Mouse (Mus musculus): ENCODE measurements at regions not wholly inside any gene's neighbourhood (a gene's known extent, or its start where the extent isn't known, plus 50 kb on each side); places are given as distances from the start of the nearest gene placed in this dataset.

DNA sequence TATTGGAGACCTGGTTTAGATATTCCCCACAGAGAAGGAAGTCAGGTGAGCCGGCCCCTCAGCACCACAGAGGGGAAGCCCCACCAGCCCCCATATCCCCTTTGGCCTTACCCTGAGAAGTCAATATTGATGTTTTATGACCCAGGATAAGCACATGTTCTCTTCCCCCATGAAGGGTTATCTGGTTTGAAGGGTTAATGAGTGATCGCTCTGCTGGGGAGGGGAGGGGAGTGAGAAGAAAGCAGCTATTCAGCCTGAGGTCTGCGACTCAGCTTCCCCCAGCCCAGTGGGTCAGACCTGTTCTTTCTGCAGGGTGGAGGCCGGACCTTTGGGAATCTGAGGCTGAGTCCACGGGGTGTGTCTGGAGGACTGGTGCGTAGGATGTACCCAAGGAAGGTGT, 152.4 kb upstream of the Haao start:
- no peak overlapping the region for H3K4me3 ChIP-seq (replicated peaks; ENCODE audit: control insufficient read depth, low read depth, low read length)
- 72% methylated on average over 6 of the region's 6 CpGs for WGBS
- H3K27ac ChIP-seq (ENCODE audit: control insufficient read depth, insufficient read depth, low read depth, low read length, poor library complexity): no peak overlapping the region
- H3K4me1 ChIP-seq (ENCODE audit: control insufficient read depth, insufficient read depth, low read length): peaks cover 1% of the 10 kb centered on the region; the same call in 1 of the 2 replicates
- TF ChIP-seq CTCF (IDR thresholded peaks at IDR 0.05; ENCODE audit: control insufficient read depth, insufficient read depth, low read length) (no peak), POLR2A (IDR thresholded peaks at IDR 0.05; ENCODE audit: borderline replicate concordance, control insufficient read depth, low read depth, low read length) (no peak)

- 53% methylated on average over 10 of the region's 10 CpGs for WGBS
- peaks cover 1% of the 10 kb centered on the region; the same call in 1 of the 2 replicates for H3K4me1 ChIP-seq (ENCODE audit: control insufficient read depth, insufficient read depth, low read length)
- no peak overlapping the region for H3K4me3 ChIP-seq (replicated peaks; ENCODE audit: control insufficient read depth, low read depth, low read length)
- no peak for TF ChIP-seq CTCF (IDR thresholded peaks at IDR 0.05; ENCODE audit: control insufficient read depth, insufficient read depth, low read length)
- no peak for TF ChIP-seq POLR2A (IDR thresholded peaks at IDR 0.05; ENCODE audit: borderline replicate concordance, control insufficient read depth, low read depth, low read length)
- no peak overlapping the region for H3K27ac ChIP-seq (ENCODE audit: control insufficient read depth, insufficient read depth, low read depth, low read length, poor library complexity)
Observed at GRCm38 (mm10) chr17:83998972-83999545, 151.3 kb upstream of the Haao start.

- peaks cover 1% of the 10 kb centered on the region; the same call in 1 of the 2 replicates for H3K4me1 ChIP-seq (ENCODE audit: control insufficient read depth, insufficient read depth, low read length)
- no peak for TF ChIP-seq POLR2A (IDR thresholded peaks at IDR 0.05; ENCODE audit: borderline replicate concordance, control insufficient read depth, low read depth, low read length)
- no peak for TF ChIP-seq CTCF (IDR thresholded peaks at IDR 0.05; ENCODE audit: control insufficient read depth, insufficient read depth, low read length)
- H3K27ac ChIP-seq (ENCODE audit: control insufficient read depth, insufficient read depth, low read depth, low read length, poor library complexity): no peak overlapping the region
- no peak overlapping the region for H3K4me3 ChIP-seq (replicated peaks; ENCODE audit: control insufficient read depth, low read depth, low read length)
- 75% methylated on average over 7 of the region's 7 CpGs for WGBS
Observed at GRCm38 (mm10) chr17:83998341-83998740, 150.6 kb upstream of the Haao start.

- Histone ChIP-seq H3K4me3 (replicated peaks; ENCODE audit: control insufficient read depth, low read depth, low read length) (no peak overlapping the region), H3K27ac (ENCODE audit: control insufficient read depth, insufficient read depth, low read depth, low read length, poor library complexity) (no peak overlapping the region), H3K4me1 (ENCODE audit: control insufficient read depth, insufficient read depth, low read length) (peaks cover under 1% of the 10 kb centered on the region; the same call in 1 of the 2 replicates)
- 46% methylated on average over 11 of the region's 11 CpGs for WGBS
- no peak for TF ChIP-seq POLR2A (IDR thresholded peaks at IDR 0.05; ENCODE audit: borderline replicate concordance, control insufficient read depth, low read depth, low read length)
- TF ChIP-seq CTCF (IDR thresholded peaks at IDR 0.05; ENCODE audit: control insufficient read depth, insufficient read depth, low read length): peak; percentile 84
Observed at GRCm38 (mm10) chr17:83997778-83998177, 150.0 kb upstream of the Haao start.

DNA sequence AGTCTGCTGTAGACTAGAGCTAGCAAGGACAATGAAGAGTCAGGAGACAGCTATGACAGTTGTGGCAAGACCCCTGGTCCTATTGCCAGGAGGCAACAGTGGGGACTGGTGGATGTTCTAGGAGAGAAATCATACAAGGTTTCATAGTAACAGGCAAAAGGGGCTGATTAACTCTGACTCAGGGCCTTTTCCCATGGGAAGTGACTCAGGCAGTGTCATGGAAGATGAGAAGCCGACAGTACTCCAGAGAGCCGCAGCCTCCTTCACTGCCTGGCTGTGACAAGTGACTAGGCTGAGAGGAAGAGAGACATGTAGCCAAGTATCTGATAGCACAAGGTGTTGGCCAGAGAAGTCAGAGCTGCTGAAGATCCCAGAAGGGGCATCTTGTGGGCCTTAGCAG, 145.3 kb upstream of the Haao start:
- Histone ChIP-seq H3K27ac (ENCODE audit: control insufficient read depth, insufficient read depth, low read depth, low read length, poor library complexity) (peak overlapping the region; percentile 12; the same call in 1 of the 2 replicates), H3K4me3 (replicated peaks; ENCODE audit: control insufficient read depth, low read depth, low read length) (no peak overlapping the region), H3K4me1 (ENCODE audit: control insufficient read depth, insufficient read depth, low read length) (peaks cover 2% of the 10 kb centered on the region)
- TF ChIP-seq CTCF (IDR thresholded peaks at IDR 0.05; ENCODE audit: control insufficient read depth, insufficient read depth, low read length): no peak
- no peak for TF ChIP-seq POLR2A (IDR thresholded peaks at IDR 0.05; ENCODE audit: borderline replicate concordance, control insufficient read depth, low read depth, low read length)
- 82% methylated on average over 2 of the region's 2 CpGs for WGBS

DNA sequence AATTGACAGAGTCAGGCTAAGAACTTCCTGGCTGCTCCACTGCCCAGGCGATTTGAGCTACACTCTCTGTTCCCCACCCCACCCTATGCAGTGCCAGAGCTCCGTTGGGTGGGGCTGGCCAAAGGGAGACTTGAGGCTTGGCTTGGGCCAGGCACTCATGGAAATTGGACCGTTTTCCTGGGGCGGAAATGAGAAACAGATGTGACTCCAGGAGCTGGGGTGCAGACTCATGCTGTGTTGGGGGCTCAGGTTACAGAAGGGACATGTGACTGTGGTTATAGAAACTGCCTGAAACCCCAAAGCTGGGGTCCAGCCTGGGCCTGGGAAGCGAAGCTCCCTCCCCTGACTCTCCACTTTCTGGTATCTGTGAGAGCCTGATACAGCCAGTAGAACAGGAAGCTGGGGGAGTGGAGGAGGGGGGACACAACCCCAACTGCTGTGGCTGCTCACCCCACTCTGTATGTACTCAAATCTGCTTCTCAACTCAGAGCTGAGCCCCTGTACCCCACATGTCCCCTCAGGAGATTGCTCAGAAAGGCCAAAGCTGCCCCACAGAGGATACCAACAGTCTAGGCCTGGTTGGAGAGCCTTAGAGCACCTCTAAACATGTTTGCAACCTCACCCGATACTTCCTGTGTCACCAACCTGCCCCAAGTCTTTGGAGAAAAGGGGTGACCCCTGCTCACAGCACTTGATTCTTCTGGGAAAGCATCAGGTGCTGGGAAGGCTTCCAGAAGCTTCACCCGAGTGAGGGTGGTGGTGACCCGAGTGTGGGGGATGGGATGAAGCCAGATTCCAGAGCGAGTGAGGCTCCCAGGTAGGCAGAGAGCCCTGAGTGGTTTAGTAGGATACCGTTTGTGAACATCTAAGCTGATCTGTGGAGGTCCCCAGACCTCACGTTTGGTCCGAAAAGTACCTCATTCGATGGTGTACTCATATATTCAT, 142.9 kb upstream of the Haao start:
- 15% methylated on average over 13 of the region's 13 CpGs for WGBS
- TF ChIP-seq POLR2A (IDR thresholded peaks at IDR 0.05; ENCODE audit: borderline replicate concordance, control insufficient read depth, low read depth, low read length) (no peak), CTCF (IDR thresholded peaks at IDR 0.05; ENCODE audit: control insufficient read depth, insufficient read depth, low read length) (no peak)
- Histone ChIP-seq H3K4me1 (ENCODE audit: control insufficient read depth, insufficient read depth, low read length) (peaks cover 2% of the 10 kb centered on the region), H3K27ac (ENCODE audit: control insufficient read depth, insufficient read depth, low read depth, low read length, poor library complexity) (peak overlapping the region; percentile 42), H3K4me3 (replicated peaks; ENCODE audit: control insufficient read depth, low read depth, low read length) (no peak overlapping the region)

GRCm38 (mm10) chr17:83988897-83989296, 141.1 kb upstream of the Haao start:
- WGBS: 45% methylated on average over 6 of the region's 6 CpGs
- Histone ChIP-seq H3K27ac (ENCODE audit: control insufficient read depth, insufficient read depth, low read depth, low read length, poor library complexity) (no peak overlapping the region), H3K4me3 (replicated peaks; ENCODE audit: control insufficient read depth, low read depth, low read length) (no peak overlapping the region), H3K4me1 (ENCODE audit: control insufficient read depth, insufficient read depth, low read length) (peaks cover 2% of the 10 kb centered on the region)
- no peak for TF ChIP-seq CTCF (IDR thresholded peaks at IDR 0.05; ENCODE audit: control insufficient read depth, insufficient read depth, low read length)
- no peak for TF ChIP-seq POLR2A (IDR thresholded peaks at IDR 0.05; ENCODE audit: borderline replicate concordance, control insufficient read depth, low read depth, low read length)

DNA sequence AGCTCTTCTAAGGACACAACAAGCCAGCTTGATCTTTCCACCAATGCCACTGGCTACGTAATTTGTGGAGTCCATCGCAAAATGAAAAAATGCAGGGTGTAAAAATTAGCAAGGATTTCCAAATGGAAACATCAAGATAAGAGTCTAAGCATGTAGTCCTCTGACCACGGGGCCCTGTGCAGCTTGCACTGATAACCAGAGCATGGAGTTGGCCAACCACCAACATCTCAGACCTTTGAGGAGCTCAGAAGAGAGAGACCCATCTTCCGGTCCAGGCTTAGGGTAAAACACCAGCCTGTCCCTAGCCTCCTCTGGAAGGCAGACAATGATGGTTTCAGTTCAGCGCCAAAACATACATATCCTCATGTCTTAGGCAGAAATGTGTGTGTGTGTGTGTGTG, 140.4 kb upstream of the Haao start:
- no peak for TF ChIP-seq CTCF (IDR thresholded peaks at IDR 0.05; ENCODE audit: control insufficient read depth, insufficient read depth, low read length)
- TF ChIP-seq POLR2A (IDR thresholded peaks at IDR 0.05; ENCODE audit: borderline replicate concordance, control insufficient read depth, low read depth, low read length): no peak
- H3K4me1 ChIP-seq (ENCODE audit: control insufficient read depth, insufficient read depth, low read length): peaks cover 2% of the 10 kb centered on the region
- H3K4me3 ChIP-seq (replicated peaks; ENCODE audit: control insufficient read depth, low read depth, low read length): no peak overlapping the region
- WGBS: 30% methylated on average over 5 of the region's 5 CpGs
- H3K27ac ChIP-seq (ENCODE audit: control insufficient read depth, insufficient read depth, low read depth, low read length, poor library complexity): no peak overlapping the region
